In the genomic region with DNA sequence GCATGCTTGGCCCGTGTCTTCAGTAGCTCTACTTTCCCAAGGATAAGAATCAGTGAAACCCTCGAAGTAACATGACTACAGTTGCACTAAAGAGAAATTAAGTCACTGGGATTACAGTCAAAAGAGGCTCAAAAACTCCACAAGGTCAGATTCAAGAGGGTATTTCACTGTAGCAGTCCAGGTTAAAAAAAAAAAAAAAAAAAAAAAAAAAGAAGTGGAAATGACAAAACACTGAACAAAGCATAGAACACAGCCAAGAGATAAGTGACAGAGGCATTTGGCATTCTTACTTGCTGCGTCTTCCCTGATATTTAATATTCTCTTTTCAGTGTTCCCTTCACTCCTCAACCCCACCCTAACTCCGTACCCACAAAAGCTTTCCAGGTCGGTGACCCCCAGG, we compare ENCODE assay signal across 16 mouse cellular contexts.
"Had no signal": no experiment of that assay in that cellular context is flagged by ENCODE, and none has a peak within 500 bp of the region (broad histone marks: within the 10 kb centered on the region; RNA-seq: fewer than 3 reads in every experiment).

No protein-coding gene starts in this region.

- H3K4me3 ChIP-seq: neural tube, embryonic 13.5 days; neural tube, embryonic 15.5 days; stomach, embryonic 15.5 days had no signal

- H3K9me3 ChIP-seq: neural tube, embryonic 13.5 days; neural tube, embryonic 15.5 days; stomach, embryonic 15.5 days had no signal

- H3K4me2 ChIP-seq: neural tube, embryonic 13.5 days; neural tube, embryonic 15.5 days; stomach, embryonic 15.5 days had no signal

- H3K27ac ChIP-seq: neural tube, embryonic 13.5 days; neural tube, embryonic 15.5 days; stomach, embryonic 15.5 days; stomach, postnatal 0 days had no signal

- DNase-seq: retina, postnatal 1 day; right cerebral cortex, adult 18-20 months; right cerebral cortex, postnatal 14 days; right cerebral cortex, postnatal 25 days; right cerebral cortex, postnatal 4 days; spleen, adult 18-20 months; thymus, adult 18-20 months; thymus, adult 2 months; thymus, postnatal 14 days; thymus, postnatal 25 days; thymus, postnatal 36 days; thymus, postnatal 4 days had no signal

- H3K9ac ChIP-seq: neural tube, embryonic 13.5 days; neural tube, embryonic 15.5 days; stomach, embryonic 15.5 days had no signal

- H3K4me1 ChIP-seq: stomach, embryonic 15.5 days had no signal

- H3K27me3 ChIP-seq: neural tube, embryonic 13.5 days; neural tube, embryonic 15.5 days; stomach, embryonic 15.5 days had no signal

- H3K36me3 ChIP-seq: neural tube, embryonic 15.5 days; stomach, embryonic 15.5 days had no signal
